Mouse (Mus musculus) kidney, embryonic 15.5 days (tissue): ENCODE data around the gene Hspb6. TPM values are rescaled to one million over a fixed set of nuclear protein-coding genes. Genes with fewer than 3 reads are reported as not detected.

ENCODE experiments used
- ATAC-seq: fragments of 200-750 bp; cut with Nextera tagmentation; replicated peaks from 2 replicates; pipeline ENCODE4 v1.8.0; 2017; ENCODE audit warnings: moderate TSS enrichment; ENCODE audit not compliant: low FRiP score
- H3K27ac ChIP-seq: fragments of 300-500 bp; sonication (generic); 2 replicates; pipeline ENCODE4 v1.5.1; 2015; ENCODE audit warnings: mild to moderate bottlenecking, inconsistent platforms
- H3K27me3 ChIP-seq: fragments of 300-500 bp; sonication (generic); 2 replicates; pipeline ENCODE4 v1.6.1; 2015; ENCODE audit warnings: inconsistent platforms
- H3K36me3 ChIP-seq: fragments of 300-500 bp; sonication (generic); 2 replicates; pipeline ENCODE4 v1.6.1; 2015; ENCODE audit warnings: inconsistent platforms
- H3K4me1 ChIP-seq: fragments of 300-500 bp; sonication (generic); 2 replicates; pipeline ENCODE4 v1.6.1; 2015; ENCODE audit warnings: inconsistent platforms
- H3K4me2 ChIP-seq: fragments of 300-500 bp; sonication (generic); 2 replicates; pipeline ENCODE4 v1.6.1; 2015; ENCODE audit warnings: moderate library complexity, mild to moderate bottlenecking, inconsistent platforms
- H3K4me3 ChIP-seq: fragments of 300-500 bp; sonication (generic); replicated peaks from 2 replicates; pipeline ENCODE4 v1.5.1; 2015; ENCODE audit warnings: mild to moderate bottlenecking, inconsistent platforms
- H3K9ac ChIP-seq: fragments of 300-500 bp; sonication (generic); 2 replicates; pipeline ENCODE4 v1.6.1; 2015; ENCODE audit warnings: mild to moderate bottlenecking, inconsistent platforms
- H3K9me3 ChIP-seq: fragments of 300-500 bp; sonication (generic); replicated peaks from 2 replicates; pipeline ENCODE4 v1.6.1; 2016; ENCODE audit warnings: inconsistent platforms
- WGBS: fragments of 180-500 bp; shearing (Covaris S2); methylation state at CpG from one replicate; pipeline ENCODE4 v1.1.7; 2015; ENCODE audit warnings: mixed read lengths; 5-methylcytosine and 5-hydroxymethylcytosine counted together
- polyA plus RNA-seq: library from polyadenylated mRNA; unstranded; fragments of >200 nt; fragmentation: Nextera tagmentation; extraction: Ambion mirVana; gene quantifications from 2 replicates; pipeline ENCODE4 v1.2.1, GENCODE M21; 2015

The Hspb6 gene
- polyA plus RNA-seq, 1 experiment from 2014 or later, result 20.1 TPM

GRCm38 (mm10) chr7:30553810-30554584, 2.0 kb downstream of the Hspb6 start:
- Histone ChIP-seq H3K4me3 (peak overlapping the region; percentile 66), H3K9ac (0 out of 2 replicates have a peak overlapping the region, but pooled peaks have one; percentile 56), H3K27ac (0 out of 2 replicates have a peak overlapping the region, but pooled peaks have one; percentile 99), H3K4me2 (peak overlapping the region; percentile 85), H3K36me3 (peaks cover 40% of the 10 kb centered on the region), H3K27me3 (no peaks in the 10 kb centered on the region), H3K9me3 (no peaks in the 10 kb centered on the region), H3K4me1 (peaks cover 41% of the 10 kb centered on the region)
- WGBS, result 80% methylated on average over 22 of the region's 22 CpGs
- no peak for ATAC-seq

GRCm38 (mm10) chr7:30556894-30557536, 5.0 kb downstream of the Hspb6 start:
- Histone ChIP-seq H3K36me3 (peaks cover 44% of the 10 kb centered on the region), H3K27me3 (no peaks in the 10 kb centered on the region), H3K9ac (no peak overlapping the region), H3K9me3 (no peaks in the 10 kb centered on the region), H3K27ac (no peak overlapping the region), H3K4me2 (no peak overlapping the region), H3K4me1 (peaks cover 46% of the 10 kb centered on the region), H3K4me3 (no peak overlapping the region)
- 94% methylated on average over 18 of the region's 18 CpGs for WGBS
- no peak for ATAC-seq

GRCm38 (mm10) chr7:30557901-30558514, 6.0 kb downstream of the Hspb6 start:
- Histone ChIP-seq H3K9me3 (no peaks in the 10 kb centered on the region), H3K4me3 (peak overlapping the region; percentile 71), H3K27me3 (no peaks in the 10 kb centered on the region), H3K4me2 (peak overlapping the region; percentile 92), H3K4me1 (peaks cover 44% of the 10 kb centered on the region), H3K36me3 (peaks cover 44% of the 10 kb centered on the region), H3K27ac (no peak overlapping the region), H3K9ac (peak overlapping the region; percentile 81; the same call in 1 of the 2 replicates)
- WGBS, result 82% methylated on average over 13 of the region's 13 CpGs
- ATAC-seq, result no peak

GRCm38 (mm10) chr7:30558656-30559442, 6.9 kb downstream of the Hspb6 start:
- Histone ChIP-seq H3K36me3 (peaks cover 44% of the 10 kb centered on the region), H3K4me1 (peaks cover 39% of the 10 kb centered on the region), H3K4me3 (peak overlapping the region; percentile 71), H3K9me3 (no peaks in the 10 kb centered on the region), H3K4me2 (peak overlapping the region; percentile 92), H3K9ac (peak overlapping the region; percentile 81), H3K27me3 (no peaks in the 10 kb centered on the region), H3K27ac (peak overlapping the region; percentile 75)
- 13% methylated on average over 12 of the region's 12 CpGs for WGBS
- ATAC-seq, result no peak

- Histone ChIP-seq H3K4me3 (peak within 1 kb of the TSS; percentile 71), H3K27me3 (no peaks in the 10 kb centered on the region), H3K9me3 (no peaks in the 10 kb centered on the region), H3K4me2 (peak within 1 kb of the TSS; percentile 92), H3K27ac (peak within 1 kb of the TSS; percentile 75), H3K4me1 (peaks cover 42% of the 10 kb centered on the region), H3K9ac (peak within 1 kb of the TSS; percentile 81), H3K36me3 (peaks cover 39% of the 10 kb centered on the region)
- peak; percentile 87 for ATAC-seq
- under 1% methylated on average over 20 of the region's 20 CpGs for WGBS
Observed at GRCm38 (mm10) chr7:30559443-30559954, 7.5 kb downstream of the Hspb6 start, which contains the start of gene Lin37. TSS of gene Lin37 (minus strand) at chr7:30559838.

GRCm38 (mm10) chr7:30560296-30560695, 8.3 kb downstream of the Hspb6 start:
- peak overlapping the region; percentile 92 for H3K4me2 ChIP-seq
- peaks cover 44% of the 10 kb centered on the region for H3K4me1 ChIP-seq
- no peak for ATAC-seq
- H3K9ac ChIP-seq, result 0 out of 2 replicates have a peak overlapping the region, but pooled peaks have one; percentile 14
- peak overlapping the region; percentile 71; the same call in 1 of the 2 replicates for H3K27ac ChIP-seq
- no peaks in the 10 kb centered on the region for H3K27me3 ChIP-seq
- H3K36me3 ChIP-seq, result peaks cover 39% of the 10 kb centered on the region
- WGBS, result 58% methylated on average over 2 of the region's 2 CpGs
- H3K9me3 ChIP-seq, result no peaks in the 10 kb centered on the region
- H3K4me3 ChIP-seq, result peak overlapping the region; percentile 71; the same call in 1 of the 2 replicates

- ATAC-seq, result no peak
- peak overlapping the region; percentile 73 for H3K9ac ChIP-seq
- H3K27me3 ChIP-seq, result no peaks in the 10 kb centered on the region
- WGBS, result under 1% methylated on average over 27 of the region's 27 CpGs
- peak overlapping the region; percentile 97 for H3K27ac ChIP-seq
- H3K36me3 ChIP-seq, result peaks cover 39% of the 10 kb centered on the region
- peaks cover 44% of the 10 kb centered on the region for H3K4me1 ChIP-seq
- H3K9me3 ChIP-seq, result no peaks in the 10 kb centered on the region
- peak overlapping the region; percentile 79 for H3K4me2 ChIP-seq
- H3K4me3 ChIP-seq, result peak overlapping the region; percentile 80
Observed at GRCm38 (mm10) chr7:30562526-30563116, 10.6 kb downstream of the Hspb6 start.

GRCm38 (mm10) chr7:30563117-30563905, 11.3 kb downstream of the Hspb6 start, which contains the start of the genes U2af1l4, Gm49396 and Psenen:
TSS of gene U2af1l4 (plus strand) at chr7:30563301.
TSS of gene Gm49396 (plus strand) at chr7:30563344.
TSS of gene Psenen (minus strand) at chr7:30563627.
- peak; percentile 91 for ATAC-seq
- WGBS, result under 1% methylated on average over 45 of the region's 45 CpGs
- Histone ChIP-seq H3K36me3 (peaks cover 42% of the 10 kb centered on the region), H3K9me3 (no peaks in the 10 kb centered on the region), H3K9ac (peak within 1 kb of the TSS; percentile 73), H3K4me3 (peak within 1 kb of the TSS; percentile 80), H3K4me2 (peak within 1 kb of the TSS; percentile 79), H3K4me1 (peaks cover 37% of the 10 kb centered on the region), H3K27me3 (no peaks in the 10 kb centered on the region), H3K27ac (peak within 1 kb of the TSS; percentile 97)

GRCm38 (mm10) chr7:30563906-30564280, 11.9 kb downstream of the Hspb6 start:
- H3K4me2 ChIP-seq, result peak overlapping the region; percentile 79
- H3K27ac ChIP-seq, result peak overlapping the region; percentile 97
- H3K9ac ChIP-seq, result peak overlapping the region; percentile 73
- H3K36me3 ChIP-seq, result peaks cover 48% of the 10 kb centered on the region
- no peak for ATAC-seq
- WGBS, result 17% methylated on average over 6 of the region's 6 CpGs
- peaks cover 31% of the 10 kb centered on the region for H3K4me1 ChIP-seq
- H3K4me3 ChIP-seq, result peak overlapping the region; percentile 80
- H3K9me3 ChIP-seq, result no peaks in the 10 kb centered on the region
- no peaks in the 10 kb centered on the region for H3K27me3 ChIP-seq

GRCm38 (mm10) chr7:30564970-30565571, 13.1 kb downstream of the Hspb6 start, which contains the start of gene Igflr1:
TSS of gene Igflr1 (plus strand) at chr7:30565427.
- no peak for ATAC-seq
- 90% methylated on average over 12 of the region's 12 CpGs for WGBS
- Histone ChIP-seq H3K4me1 (peaks cover 25% of the 10 kb centered on the region), H3K4me2 (peak within 1 kb of the TSS; percentile 79; the same call in 1 of the 2 replicates), H3K4me3 (peak within 1 kb of the TSS; percentile 80), H3K36me3 (peaks cover 59% of the 10 kb centered on the region), H3K27ac (0 out of 2 replicates have a peak within 1 kb of the TSS, but pooled peaks have one; percentile 97), H3K9ac (peak within 1 kb of the TSS; percentile 73; the same call in 1 of the 2 replicates), H3K27me3 (no peaks in the 10 kb centered on the region), H3K9me3 (no peaks in the 10 kb centered on the region)
